Mouse (Mus musculus) lung, postnatal 0 days (tissue): ENCODE measurements around the gene Cdkl4. TPM values are rescaled to one million over a fixed set of nuclear protein-coding genes. Genes with fewer than 3 reads are reported as not detected.
A peak's percentile ranks its signal among the peaks of the same experiment; 100 is the strongest.
"Not testable (repeated sequence)": the region's sequence is repeated elsewhere in the genome, so short reads cannot be mapped to it uniquely, and the experiment has no call there.

Source experiments
- ATAC-seq: fragments of 200-750 bp; cut with Nextera tagmentation; 2 replicates; pipeline ENCODE4 v1.8.0; 2017; ENCODE audit warnings: moderate library complexity
- DNase-seq: peaks from one replicate; pipeline ENCODE4 v3.0.0-alpha.2; 2016; ENCODE audit warnings: low spot score
- H3K27ac ChIP-seq: fragments of 300-500 bp; sonication (generic); 2 replicates; pipeline ENCODE4 v1.5.1; 2014; ENCODE audit warnings: antibody characterized with exemption, mild to moderate bottlenecking, low read length, mixed read lengths
- H3K27me3 ChIP-seq: fragments of 300-500 bp; sonication (generic); replicated peaks from 2 replicates; pipeline ENCODE4 v1.6.1; 2014; ENCODE audit warnings: low read length, mixed read lengths; ENCODE audit not compliant: insufficient read depth
- H3K36me3 ChIP-seq: fragments of 300-500 bp; sonication (generic); 2 replicates; pipeline ENCODE4 v1.6.1; 2014; ENCODE audit warnings: low read length, mixed read lengths; ENCODE audit not compliant: insufficient read depth
- H3K4me1 ChIP-seq: fragments of 300-500 bp; sonication (generic); 2 replicates; pipeline ENCODE4 v1.6.1; 2014; ENCODE audit warnings: antibody characterized with exemption, low read depth, low read length, mixed read lengths; ENCODE audit not compliant: insufficient read depth
- H3K4me2 ChIP-seq: fragments of 300-500 bp; sonication (generic); replicated peaks from 2 replicates; pipeline ENCODE4 v1.6.1; 2014; ENCODE audit warnings: low read depth, mild to moderate bottlenecking, low read length, moderate library complexity, mixed read lengths
- H3K4me3 ChIP-seq: fragments of 300-500 bp; sonication (generic); 2 replicates; pipeline ENCODE4 v1.5.1; 2014; ENCODE audit warnings: low read depth, low read length
- H3K9ac ChIP-seq: fragments of 300-500 bp; sonication (generic); replicated peaks from 2 replicates; pipeline ENCODE4 v1.6.1; 2014; ENCODE audit warnings: low read depth, mild to moderate bottlenecking
- H3K9me3 ChIP-seq: fragments of 300-500 bp; sonication (generic); 2 replicates; pipeline ENCODE4 v1.6.1; 2016; ENCODE audit warnings: low read length, mixed read lengths
- CTCF ChIP-seq: IDR thresholded peaks from 2 replicates; pipeline ENCODE4 v1.5.1; 2016; ENCODE audit warnings: antibody characterized with exemption, mild to moderate bottlenecking
- EP300 ChIP-seq: IDR thresholded peaks from 2 replicates; pipeline ENCODE4 v1.6.1; 2016; ENCODE audit warnings: antibody characterized with exemption, mild to moderate bottlenecking, control low read depth
- WGBS: fragments of 180-500 bp; shearing (Covaris S2); extraction: QIAGEN DNeasy Blood & Tissue Kit; methylation state at CpG from one replicate; pipeline ENCODE4 v1.1.7; 2014; 5-methylcytosine and 5-hydroxymethylcytosine counted together
- polyA plus RNA-seq: library from polyadenylated mRNA; unstranded; fragments of >200 nt; fragmentation: Nextera tagmentation; extraction: Ambion mirVana; gene quantifications from 2 replicates; pipeline ENCODE4 v1.2.1, GENCODE M21; 2015

Gene Cdkl4
- polyA plus RNA-seq, 1 experiment from 2014 or later: 3.4 TPM

DNA sequence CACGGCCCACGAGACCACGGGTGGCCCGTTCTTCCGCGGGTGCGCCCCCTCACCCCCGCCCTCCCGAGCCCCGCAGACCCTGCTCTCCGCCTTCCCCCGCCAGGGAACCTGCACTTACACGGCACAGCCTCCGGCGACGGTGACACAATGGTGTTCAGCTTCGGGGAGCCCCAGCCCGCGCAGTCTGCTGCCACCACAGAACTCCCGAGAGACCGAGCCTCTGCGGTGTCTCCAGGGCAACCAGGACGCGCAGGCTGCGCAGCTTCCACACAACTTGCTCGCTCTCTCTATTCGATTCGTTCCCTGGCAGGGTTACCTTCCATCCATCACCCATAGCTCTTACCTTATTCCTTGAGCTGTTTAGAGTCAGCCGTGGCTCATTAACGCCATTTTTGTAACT, 399 bp downstream of the Cdkl4 start:
- WGBS: 1% methylated on average over 27 of the region's 30 CpGs
- H3K4me3 ChIP-seq: peak overlapping the region; percentile 25; the same call in 1 of the 2 replicates
- no peak overlapping the region for H3K27ac ChIP-seq
- TF ChIP-seq EP300: no peak
- no peak for TF ChIP-seq CTCF
- peak overlapping the region; percentile 64 for H3K4me2 ChIP-seq
- H3K9me3 ChIP-seq: no peaks in the 10 kb centered on the region
- no peaks in the 10 kb centered on the region for H3K27me3 ChIP-seq
- H3K9ac ChIP-seq: no peak overlapping the region
- ATAC-seq: peak; percentile 88
- peaks cover 7% of the 10 kb centered on the region; the same call in 1 of the 2 replicates for H3K36me3 ChIP-seq
- H3K4me1 ChIP-seq: peaks cover 3% of the 10 kb centered on the region; the same call in 1 of the 2 replicates
- peak; percentile 61 for DNase-seq

- Histone ChIP-seq H3K27ac (no peak overlapping the region), H3K4me2 (no peak overlapping the region), H3K9me3 (no peaks in the 10 kb centered on the region), H3K4me3 (no peak overlapping the region), H3K9ac (no peak overlapping the region), H3K27me3 (no peaks in the 10 kb centered on the region), H3K4me1 (peaks cover 3% of the 10 kb centered on the region; the same call in 1 of the 2 replicates), H3K36me3 (0 out of 2 replicates have a peak, but pooled peaks cover 3% of the 10 kb centered on the region)
- 46% methylated on average over 7 of the region's 7 CpGs for WGBS
- no peak for DNase-seq
- ATAC-seq: no peak
- TF ChIP-seq CTCF (no peak), EP300 (no peak)
Observed at GRCm38 (mm10) chr17:80575008-80575407, 2.6 kb downstream of the Cdkl4 start.

DNA sequence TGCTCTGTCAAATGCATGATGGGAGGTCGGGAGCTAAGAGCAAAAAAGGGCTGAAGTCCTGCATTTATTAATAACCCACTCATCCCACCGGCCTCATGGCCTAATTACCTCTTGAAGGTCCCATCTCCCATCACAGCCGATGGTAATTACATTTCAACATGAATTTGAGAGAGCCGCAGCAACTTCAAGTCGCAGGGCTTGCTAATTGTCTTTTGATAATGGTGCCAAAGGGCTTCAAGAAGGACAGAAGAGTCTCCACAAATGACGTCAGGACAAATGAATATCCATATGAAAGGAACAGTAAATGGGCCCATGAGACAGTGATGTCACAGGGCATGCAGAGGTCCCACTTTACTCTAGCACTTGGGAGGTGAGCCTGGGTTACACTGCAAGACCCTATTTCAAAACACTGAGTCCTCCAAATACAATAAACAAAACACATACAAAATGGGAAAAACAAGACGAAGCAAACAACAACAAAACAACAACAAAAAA, 3.1 kb downstream of the Cdkl4 start:
- Histone ChIP-seq H3K4me3 (no peak overlapping the region), H3K36me3 (no peaks in the 10 kb centered on the region), H3K4me1 (peaks cover 3% of the 10 kb centered on the region; the same call in 1 of the 2 replicates), H3K27me3 (no peaks in the 10 kb centered on the region), H3K9me3 (no peaks in the 10 kb centered on the region), H3K27ac (no peak overlapping the region), H3K4me2 (no peak overlapping the region), H3K9ac (no peak overlapping the region)
- 80% methylated on average over 7 of the region's 7 CpGs for WGBS
- TF ChIP-seq CTCF (no peak), EP300 (no peak)
- no peak for DNase-seq
- no peak for ATAC-seq

GRCm38 (mm10) chr17:80572187-80572935, 5.3 kb downstream of the Cdkl4 start:
- ATAC-seq (no peak), DNase-seq (no peak)
- peaks cover 1% of the 10 kb centered on the region; the same call in 1 of the 2 replicates for H3K4me1 ChIP-seq
- H3K9ac ChIP-seq: no peak overlapping the region
- no peak overlapping the region for H3K27ac ChIP-seq
- no peaks in the 10 kb centered on the region for H3K27me3 ChIP-seq
- TF ChIP-seq CTCF: no peak
- no peak for TF ChIP-seq EP300
- no peak overlapping the region for H3K4me3 ChIP-seq
- H3K9me3 ChIP-seq: no peaks in the 10 kb centered on the region
- no peaks in the 10 kb centered on the region for H3K36me3 ChIP-seq
- H3K4me2 ChIP-seq: no peak overlapping the region
- WGBS: 94% methylated on average over 13 of the region's 13 CpGs

GRCm38 (mm10) chr17:80571460-80571859, 6.2 kb downstream of the Cdkl4 start:
- 89% methylated on average over 4 of the region's 4 CpGs for WGBS

DNA sequence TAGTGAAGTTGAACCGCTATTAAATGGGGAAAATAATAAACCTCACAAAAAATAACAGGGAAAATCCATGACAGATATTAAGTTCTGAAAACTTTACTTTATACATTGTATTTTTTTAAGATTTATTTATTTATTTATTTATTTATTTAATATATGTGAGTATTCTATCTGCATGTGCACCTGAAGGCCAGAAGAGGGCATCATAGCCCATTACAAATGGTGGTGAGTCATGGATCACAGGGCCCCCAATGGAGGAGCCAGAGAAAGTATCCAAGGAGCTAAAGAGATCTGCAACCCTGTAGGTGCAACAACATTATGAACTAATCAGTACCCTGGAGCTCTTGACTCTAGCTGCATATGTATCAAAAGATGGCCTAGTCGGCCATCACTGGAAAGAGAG, 7.9 kb downstream of the Cdkl4 start:
- H3K27ac ChIP-seq, DNase-seq, H3K4me3 ChIP-seq, H3K36me3 ChIP-seq, H3K9ac ChIP-seq, H3K4me1 ChIP-seq, ATAC-seq, H3K27me3 ChIP-seq, H3K4me2 ChIP-seq, H3K9me3 ChIP-seq: not testable (repeated sequence)
- WGBS: 96% methylated on average over 1 of the region's 2 CpGs
- TF ChIP-seq CTCF: peak; percentile 25

More at GRCm38 (mm10) chr17:80571460-80571859, 6.2 kb downstream of the Cdkl4 start:
- Histone ChIP-seq H3K27me3 (no peaks in the 10 kb centered on the region), H3K4me1 (no peaks in the 10 kb centered on the region), H3K9me3 (no peaks in the 10 kb centered on the region), H3K36me3 (no peaks in the 10 kb centered on the region), H3K4me2 (no peak overlapping the region), H3K4me3 (no peak overlapping the region), H3K9ac (no peak overlapping the region), H3K27ac (no peak overlapping the region)
- no peak for TF ChIP-seq CTCF
- TF ChIP-seq EP300: no peak
- ATAC-seq (no peak), DNase-seq (no peak)
